Mouse (Mus musculus): Measurements from ENCODE around the gene Masp2. TPM values are rescaled to one million over a fixed set of nuclear protein-coding genes. Genes with fewer than 3 reads are reported as not detected.

The Masp2 gene
- polyA plus RNA-seq, 1 experiment from 2014 or later, result not detected

DNA sequence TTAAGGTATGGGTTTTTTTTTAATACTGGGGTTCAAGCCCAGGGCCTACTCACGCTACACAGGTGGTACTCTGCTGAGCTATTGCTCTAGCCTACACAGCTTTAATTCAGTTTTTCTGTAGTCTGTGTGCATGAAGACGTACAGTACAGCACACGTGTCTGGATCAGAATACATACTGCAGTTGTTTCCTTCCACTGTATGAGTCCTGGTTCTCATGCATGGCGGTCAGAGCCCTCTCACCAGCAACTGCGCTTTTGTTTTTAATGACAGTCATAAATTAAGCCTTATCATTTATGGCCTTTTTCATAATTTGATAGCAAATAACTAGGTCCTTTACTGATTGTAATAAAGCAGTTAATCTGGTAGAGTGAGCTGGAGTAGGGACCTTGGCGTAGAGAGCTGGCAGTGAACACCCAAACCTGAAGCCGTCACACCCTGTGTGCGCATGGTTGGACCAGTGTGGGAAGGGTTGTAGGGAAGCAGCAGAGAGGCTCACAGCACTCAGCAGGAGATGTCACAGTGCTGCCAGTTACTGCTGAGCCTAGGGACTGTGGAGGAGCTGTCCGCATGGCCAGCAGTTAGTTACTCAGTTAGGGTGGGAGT lies 31.6 kb upstream of the Masp2 start:
- Histone ChIP-seq H3K36me3 (ENCODE audit: control insufficient read depth, insufficient read depth) (peaks cover 93% of the 10 kb centered on the region), H3K27me3 (replicated peaks; ENCODE audit: control insufficient read depth, insufficient read depth, low read length) (no peaks in the 10 kb centered on the region), H3K9ac (ENCODE audit: low read depth, low read length) (no peak overlapping the region), H3K4me1 (replicated peaks; ENCODE audit: control insufficient read depth, insufficient read depth, low read length) (no peaks in the 10 kb centered on the region), H3K27ac (ENCODE audit: low read depth, low read length) (peak overlapping the region; percentile 21; the same call in 1 of the 2 replicates), H3K4me3 (ENCODE audit: low read depth, low read length) (no peak overlapping the region), H3K9me3 (ENCODE audit: control insufficient read depth) (no peaks in the 10 kb centered on the region), H3K4me2 (replicated peaks; ENCODE audit: low read depth) (no peak overlapping the region)
- 55% methylated on average over 9 of the region's 9 CpGs for WGBS
- no peak for ATAC-seq
- no peak for TF ChIP-seq CTCF (IDR thresholded peaks at IDR 0.05; ENCODE audit: low read depth)

DNA sequence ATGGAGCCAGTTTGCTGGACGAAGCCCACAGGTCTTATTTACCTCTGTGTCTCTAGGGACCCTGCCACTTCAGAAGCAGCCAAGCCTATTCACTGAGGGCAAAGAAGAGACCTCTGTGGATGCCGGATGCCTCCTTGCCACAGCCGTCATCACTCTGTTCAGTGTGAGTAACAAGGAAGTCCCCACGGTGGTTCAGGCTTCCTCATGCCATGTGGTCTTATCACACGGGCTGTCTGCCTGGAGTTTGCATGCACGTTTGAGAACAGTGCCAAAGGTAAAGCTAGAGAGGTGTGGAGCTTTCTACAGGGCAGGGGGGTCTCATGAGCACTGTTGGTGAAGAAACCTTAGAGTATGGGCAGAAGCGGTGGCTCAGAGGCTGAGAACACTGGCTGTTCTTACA lies 29.1 kb upstream of the Masp2 start:
- WGBS, result 85% methylated on average over 7 of the region's 7 CpGs
- Histone ChIP-seq H3K36me3 (ENCODE audit: control insufficient read depth, insufficient read depth) (peaks cover 93% of the 10 kb centered on the region), H3K9me3 (ENCODE audit: control insufficient read depth) (no peaks in the 10 kb centered on the region), H3K27me3 (replicated peaks; ENCODE audit: control insufficient read depth, insufficient read depth, low read length) (no peaks in the 10 kb centered on the region), H3K4me1 (replicated peaks; ENCODE audit: control insufficient read depth, insufficient read depth, low read length) (no peaks in the 10 kb centered on the region), H3K4me3 (ENCODE audit: low read depth, low read length) (no peak overlapping the region), H3K9ac (ENCODE audit: low read depth, low read length) (no peak overlapping the region), H3K4me2 (replicated peaks; ENCODE audit: low read depth) (no peak overlapping the region), H3K27ac (ENCODE audit: low read depth, low read length) (no peak overlapping the region)
- TF ChIP-seq CTCF (IDR thresholded peaks at IDR 0.05; ENCODE audit: low read depth), result no peak
- ATAC-seq, result no peak

DNA sequence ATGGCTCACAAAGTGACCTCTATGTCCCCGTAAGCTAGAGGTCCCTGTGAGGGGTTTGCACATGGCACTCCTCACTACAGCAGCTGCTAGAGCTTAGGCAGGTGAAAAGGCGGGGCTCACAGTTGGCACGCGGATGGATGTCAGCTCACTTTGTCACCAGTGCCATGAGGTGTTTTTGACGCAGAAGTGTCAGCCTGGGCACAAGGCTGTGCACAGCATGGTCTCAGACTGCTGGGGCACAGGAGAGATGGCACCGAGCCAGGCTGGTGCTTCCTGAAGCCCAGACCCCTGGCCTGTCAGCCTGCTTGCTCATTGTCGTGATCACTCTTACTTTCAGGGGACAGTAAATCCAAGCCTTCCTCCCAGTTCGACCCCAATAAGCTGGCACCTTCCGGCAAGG lies 21.6 kb upstream of the Masp2 start:
- no peak for TF ChIP-seq CTCF (IDR thresholded peaks at IDR 0.05; ENCODE audit: low read depth)
- no peak overlapping the region for H3K9ac ChIP-seq (ENCODE audit: low read depth, low read length)
- peaks cover 69% of the 10 kb centered on the region for H3K36me3 ChIP-seq (ENCODE audit: control insufficient read depth, insufficient read depth)
- no peaks in the 10 kb centered on the region for H3K9me3 ChIP-seq (ENCODE audit: control insufficient read depth)
- no peak overlapping the region for H3K4me3 ChIP-seq (ENCODE audit: low read depth, low read length)
- H3K4me1 ChIP-seq (replicated peaks; ENCODE audit: control insufficient read depth, insufficient read depth, low read length), result no peaks in the 10 kb centered on the region
- H3K4me2 ChIP-seq (replicated peaks; ENCODE audit: low read depth), result no peak overlapping the region
- H3K27me3 ChIP-seq (replicated peaks; ENCODE audit: control insufficient read depth, insufficient read depth, low read length), result no peaks in the 10 kb centered on the region
- 85% methylated on average over 9 of the region's 9 CpGs for WGBS
- no peak overlapping the region for H3K27ac ChIP-seq (ENCODE audit: low read depth, low read length)
- ATAC-seq, result no peak

DNA sequence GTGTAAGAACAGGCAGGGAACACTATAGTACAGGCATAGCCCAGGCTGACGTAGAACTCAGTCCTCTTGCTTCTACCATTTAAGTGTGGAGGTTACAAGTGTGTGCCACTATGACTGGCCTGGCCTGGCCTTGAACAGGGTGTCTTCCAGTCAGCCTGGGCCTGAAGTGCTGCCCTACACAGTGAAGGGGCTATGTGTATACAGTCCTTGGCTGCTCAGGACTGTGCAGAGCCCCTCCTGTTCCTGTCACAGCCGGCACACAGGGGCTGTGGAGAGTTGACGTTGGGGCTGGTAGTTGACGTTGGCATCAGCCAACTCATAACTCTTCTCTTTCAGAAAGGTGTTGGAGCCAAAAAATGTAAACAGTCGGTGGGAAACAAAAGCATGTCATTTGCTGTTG lies 20.9 kb upstream of the Masp2 start:
- no peak for TF ChIP-seq CTCF (IDR thresholded peaks at IDR 0.05; ENCODE audit: low read depth)
- H3K36me3 ChIP-seq (ENCODE audit: control insufficient read depth, insufficient read depth), result peaks cover 62% of the 10 kb centered on the region
- H3K4me2 ChIP-seq (replicated peaks; ENCODE audit: low read depth), result no peak overlapping the region
- no peak overlapping the region for H3K9ac ChIP-seq (ENCODE audit: low read depth, low read length)
- H3K4me1 ChIP-seq (replicated peaks; ENCODE audit: control insufficient read depth, insufficient read depth, low read length), result no peaks in the 10 kb centered on the region
- H3K27ac ChIP-seq (ENCODE audit: low read depth, low read length), result no peak overlapping the region
- H3K4me3 ChIP-seq (ENCODE audit: low read depth, low read length), result no peak overlapping the region
- WGBS, result 85% methylated on average over 5 of the region's 5 CpGs
- H3K27me3 ChIP-seq (replicated peaks; ENCODE audit: control insufficient read depth, insufficient read depth, low read length), result no peaks in the 10 kb centered on the region
- ATAC-seq, result no peak
- no peaks in the 10 kb centered on the region for H3K9me3 ChIP-seq (ENCODE audit: control insufficient read depth)

DNA sequence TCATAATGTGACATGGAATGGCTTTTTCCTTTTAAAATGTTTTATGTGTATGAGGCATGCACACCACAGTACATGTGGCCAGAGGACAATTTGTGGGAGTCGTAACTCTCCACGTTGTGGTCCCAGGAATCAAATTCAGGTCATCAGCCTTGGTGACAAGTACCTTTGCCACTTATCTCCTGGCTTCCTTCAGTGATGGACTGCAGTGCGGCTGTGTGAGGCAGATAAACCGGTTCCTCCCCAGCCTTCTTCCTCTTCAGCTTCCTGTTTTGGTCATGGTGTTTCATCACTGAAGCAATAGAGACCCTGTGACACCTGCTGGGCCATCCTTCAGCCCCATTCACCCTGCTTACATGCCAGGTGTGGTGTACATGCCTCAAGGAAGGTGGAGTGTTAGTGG lies 19.1 kb upstream of the Masp2 start:
- H3K9me3 ChIP-seq (ENCODE audit: control insufficient read depth), result no peaks in the 10 kb centered on the region
- WGBS, result 51% methylated on average over 4 of the region's 4 CpGs
- no peak overlapping the region for H3K27ac ChIP-seq (ENCODE audit: low read depth, low read length)
- no peak overlapping the region for H3K9ac ChIP-seq (ENCODE audit: low read depth, low read length)
- no peak overlapping the region for H3K4me3 ChIP-seq (ENCODE audit: low read depth, low read length)
- no peaks in the 10 kb centered on the region for H3K27me3 ChIP-seq (replicated peaks; ENCODE audit: control insufficient read depth, insufficient read depth, low read length)
- no peak for TF ChIP-seq CTCF (IDR thresholded peaks at IDR 0.05; ENCODE audit: low read depth)
- H3K36me3 ChIP-seq (ENCODE audit: control insufficient read depth, insufficient read depth), result peaks cover 46% of the 10 kb centered on the region
- ATAC-seq, result no peak
- no peaks in the 10 kb centered on the region for H3K4me1 ChIP-seq (replicated peaks; ENCODE audit: control insufficient read depth, insufficient read depth, low read length)
- no peak overlapping the region for H3K4me2 ChIP-seq (replicated peaks; ENCODE audit: low read depth)

DNA sequence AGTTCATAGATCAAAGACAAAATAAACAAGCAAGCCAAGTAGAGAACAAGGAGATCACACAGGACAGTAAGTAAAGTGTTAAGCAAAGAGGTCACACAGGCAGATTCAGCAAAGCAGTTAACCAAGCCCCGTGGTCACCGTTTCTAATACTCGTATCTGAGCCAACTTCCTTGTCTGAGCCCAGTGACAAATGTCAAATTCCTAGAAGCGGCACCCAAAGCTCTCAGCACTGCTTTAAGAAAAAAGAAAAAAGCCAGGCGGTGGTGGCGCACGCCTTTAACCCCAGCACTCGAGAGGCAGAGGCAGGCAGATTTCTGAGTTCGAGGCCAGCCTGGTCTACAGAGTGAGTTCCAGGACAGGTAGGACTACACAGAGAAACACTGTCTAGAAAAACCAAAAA lies 15.7 kb upstream of the Masp2 start:
- H3K4me3 ChIP-seq (ENCODE audit: low read depth, low read length), result no peak overlapping the region
- no peaks in the 10 kb centered on the region for H3K9me3 ChIP-seq (ENCODE audit: control insufficient read depth)
- no peak for ATAC-seq
- no peak overlapping the region for H3K9ac ChIP-seq (ENCODE audit: low read depth, low read length)
- H3K36me3 ChIP-seq (ENCODE audit: control insufficient read depth, insufficient read depth), result peaks cover 16% of the 10 kb centered on the region
- H3K4me2 ChIP-seq (replicated peaks; ENCODE audit: low read depth), result no peak overlapping the region
- no peak overlapping the region for H3K27ac ChIP-seq (ENCODE audit: low read depth, low read length)
- no peaks in the 10 kb centered on the region for H3K4me1 ChIP-seq (replicated peaks; ENCODE audit: control insufficient read depth, insufficient read depth, low read length)
- no peaks in the 10 kb centered on the region for H3K27me3 ChIP-seq (replicated peaks; ENCODE audit: control insufficient read depth, insufficient read depth, low read length)
- TF ChIP-seq CTCF (IDR thresholded peaks at IDR 0.05; ENCODE audit: low read depth), result no peak
- WGBS, result 61% methylated on average over 9 of the region's 9 CpGs

DNA sequence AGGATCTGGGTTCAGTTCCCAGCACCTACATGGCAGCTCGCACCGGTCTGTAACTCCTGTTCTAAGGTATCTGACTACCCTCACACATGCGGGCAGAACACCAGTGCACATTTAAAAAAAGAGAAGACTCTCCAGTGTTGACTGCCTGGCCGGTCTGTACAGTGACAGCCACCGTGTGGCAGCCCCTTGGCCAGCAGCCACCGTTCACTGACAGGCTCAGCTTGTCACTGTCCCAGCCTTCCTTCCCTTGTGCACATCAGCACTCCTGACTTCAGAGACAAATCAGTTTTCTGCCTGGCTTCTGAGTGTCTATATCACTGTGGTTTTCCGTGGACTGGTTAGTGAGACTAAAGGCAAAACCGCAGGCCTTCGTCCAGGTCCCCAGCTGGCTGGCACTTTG lies 13.6 kb upstream of the Masp2 start:
- no peaks in the 10 kb centered on the region for H3K4me1 ChIP-seq (replicated peaks; ENCODE audit: control insufficient read depth, insufficient read depth, low read length)
- no peak overlapping the region for H3K4me2 ChIP-seq (replicated peaks; ENCODE audit: low read depth)
- ATAC-seq, result no peak
- peaks cover 7% of the 10 kb centered on the region; the same call in 1 of the 2 replicates for H3K36me3 ChIP-seq (ENCODE audit: control insufficient read depth, insufficient read depth)
- no peak overlapping the region for H3K4me3 ChIP-seq (ENCODE audit: low read depth, low read length)
- H3K9ac ChIP-seq (ENCODE audit: low read depth, low read length), result no peak overlapping the region
- no peak for TF ChIP-seq CTCF (IDR thresholded peaks at IDR 0.05; ENCODE audit: low read depth)
- WGBS, result 79% methylated on average over 9 of the region's 9 CpGs
- no peak overlapping the region for H3K27ac ChIP-seq (ENCODE audit: low read depth, low read length)
- no peaks in the 10 kb centered on the region for H3K27me3 ChIP-seq (replicated peaks; ENCODE audit: control insufficient read depth, insufficient read depth, low read length)
- H3K9me3 ChIP-seq (ENCODE audit: control insufficient read depth), result no peaks in the 10 kb centered on the region

Data from intestine, postnatal 0 days (tissue).